Mouse (Mus musculus) C2C12 (cell line): ENCODE measurements around the gene Dad1. TPM values are rescaled to one million over a fixed set of nuclear protein-coding genes. Genes with fewer than 3 reads are reported as not detected.

Experiments
- H3K27me3 ChIP-seq: one replicate; pipeline ENCODE4 v1.6.1; 2011; ENCODE audit not compliant: control insufficient read depth, insufficient read depth, insufficient read length
- H3K36me3 ChIP-seq: one replicate; pipeline ENCODE4 v1.6.1; 2011; ENCODE audit not compliant: control insufficient read depth, insufficient read depth
- H3K4me3 ChIP-seq: one replicate; pipeline ENCODE4 v1.5.1; 2011; ENCODE audit warnings: mild to moderate bottlenecking, control low read depth; ENCODE audit not compliant: poor library complexity, insufficient read depth, severe bottlenecking
- H3K79me2 ChIP-seq: one replicate; pipeline ENCODE4 v1.6.1; 2011; ENCODE audit not compliant: control insufficient read depth, insufficient read depth
- H3K79me3 ChIP-seq: one replicate; pipeline ENCODE4 v1.6.1; 2011; ENCODE audit warnings: low read depth, control low read depth
- H3ac ChIP-seq: one replicate; pipeline ENCODE3; 2011; ENCODE audit warnings: low read depth; ENCODE audit not compliant: control insufficient read depth, insufficient read length
- CEBPB ChIP-seq: IDR thresholded peaks from one replicate; pipeline ENCODE4 v1.6.1; 2011; ENCODE audit warnings: low read depth, mild to moderate bottlenecking, control low read depth, moderate library complexity
- CTCF ChIP-seq: IDR thresholded peaks from one replicate; pipeline ENCODE4 v1.5.1; 2011; ENCODE audit not compliant: control insufficient read depth, insufficient read depth, insufficient read length
- FOSL1 ChIP-seq: IDR thresholded peaks from one replicate; pipeline ENCODE4 v1.8.0; 2011; ENCODE audit warnings: mild to moderate bottlenecking, low read length; ENCODE audit not compliant: poor library complexity, insufficient read depth, severe bottlenecking
- MAX ChIP-seq: IDR thresholded peaks from one replicate; pipeline ENCODE4 v1.6.1; 2011; ENCODE audit warnings: mild to moderate bottlenecking, control low read depth
- MYOD1 ChIP-seq: IDR thresholded peaks from one replicate; pipeline ENCODE4 v1.6.1; 2011; ENCODE audit warnings: low read depth; ENCODE audit not compliant: control insufficient read depth, insufficient read length
- MYOG ChIP-seq: IDR thresholded peaks from one replicate; pipeline ENCODE4 v1.6.1; 2011; ENCODE audit not compliant: control insufficient read depth, insufficient read length; ENCODE audit errors: extremely low read depth
- USF1 ChIP-seq: IDR thresholded peaks from one replicate; pipeline ENCODE4 v1.6.1; 2011; ENCODE audit warnings: low read depth, mild to moderate bottlenecking, control low read depth, moderate library complexity
- polyA plus RNA-seq: library from polyadenylated mRNA; unstranded; fragments of >200 nt; fragmentation: generic; extraction: Trizol; gene quantifications from one replicate; pipeline ENCODE4 v1.2.1, GENCODE M21; 2012; ENCODE audit warnings: missing spikeins

Dad1 gene
- polyA plus RNA-seq, 1 experiment = 262 TPM

DNA sequence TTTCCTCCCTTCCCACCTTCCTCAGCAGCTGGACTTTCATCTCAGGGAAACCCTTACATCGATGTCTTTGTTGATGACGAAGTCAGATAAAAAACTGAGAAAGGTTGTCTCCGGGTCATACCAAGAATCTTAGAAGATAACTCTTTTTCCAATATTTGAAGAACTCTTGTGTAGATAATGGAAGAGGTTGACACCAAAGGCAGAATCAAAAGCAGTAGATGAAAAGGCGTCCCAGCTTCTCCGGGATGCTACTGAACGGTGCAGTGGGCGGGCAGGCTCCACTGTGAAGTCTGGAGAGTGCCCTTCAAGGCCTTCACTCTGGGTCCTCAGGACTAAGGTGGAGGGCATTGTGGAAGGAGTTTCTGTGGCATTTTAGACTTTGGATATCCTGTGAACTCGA lies 54.2 kb downstream of the Dad1 start:
- H3ac ChIP-seq = no peak overlapping the region
- H3K27me3 ChIP-seq = no peaks in the 10 kb centered on the region
- no peaks in the 10 kb centered on the region for H3K36me3 ChIP-seq
- no peaks in the 10 kb centered on the region for H3K79me3 ChIP-seq
- H3K79me2 ChIP-seq = no peaks in the 10 kb centered on the region
- TF ChIP-seq CEBPB (no peak), MYOD1 (no peak), CTCF (no peak), FOSL1 (no peak), MYOG (no peak), MAX (no peak), USF1 (no peak)
- H3K4me3 ChIP-seq = no peak overlapping the region

DNA sequence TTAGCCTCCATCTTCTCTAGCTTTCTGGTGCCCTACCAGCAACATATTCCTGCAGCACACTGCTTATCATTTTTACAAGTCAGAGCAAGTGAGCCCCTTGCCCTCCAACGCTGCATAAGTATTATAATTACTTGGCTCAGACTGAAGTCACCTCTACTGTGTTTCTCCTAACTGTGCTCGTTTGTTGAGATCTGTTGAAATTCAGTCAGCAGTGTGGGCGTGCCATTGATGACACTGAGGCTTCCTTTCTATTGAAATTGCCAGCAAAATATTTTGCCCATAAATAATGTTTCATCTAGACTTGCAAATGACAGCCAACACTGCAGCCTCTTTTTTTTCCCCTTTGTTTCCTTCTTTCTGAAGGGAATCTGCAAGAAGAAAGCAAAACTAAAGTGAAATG lies 56.2 kb downstream of the Dad1 start:
- Histone ChIP-seq H3K79me3 (no peaks in the 10 kb centered on the region), H3K4me3 (no peak overlapping the region), H3ac (no peak overlapping the region), H3K79me2 (no peaks in the 10 kb centered on the region), H3K36me3 (no peaks in the 10 kb centered on the region), H3K27me3 (no peaks in the 10 kb centered on the region)
- TF ChIP-seq FOSL1 (no peak), CEBPB (no peak), MYOG (no peak), CTCF (no peak), MYOD1 (no peak), MAX (no peak), USF1 (no peak)

DNA sequence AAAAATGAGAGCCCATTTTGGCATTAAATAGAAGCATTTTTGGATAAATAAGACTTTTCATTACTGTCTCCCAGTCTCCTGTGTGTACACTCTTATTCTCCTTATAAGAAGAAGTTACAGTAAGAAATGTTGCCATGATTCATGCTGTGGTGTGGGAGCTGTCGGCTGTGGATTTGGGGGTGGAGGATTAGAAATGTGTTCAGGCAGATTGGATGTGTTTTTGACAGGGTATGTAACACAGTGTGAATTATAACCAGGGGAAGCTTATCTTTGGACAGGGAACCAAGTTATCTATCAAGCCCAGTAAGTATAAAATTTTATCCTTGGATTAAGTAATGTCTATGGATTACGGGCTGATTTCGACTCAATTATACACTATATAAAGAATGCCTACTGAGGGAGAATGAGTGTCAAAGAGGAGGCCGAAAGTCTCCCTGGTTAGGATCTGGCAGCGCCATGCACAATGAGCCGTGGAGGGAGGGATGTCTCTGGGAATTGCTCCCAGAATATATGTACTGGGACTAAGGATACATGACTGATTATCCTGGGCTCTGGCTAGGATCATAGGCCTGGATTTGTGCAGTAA lies 58.0 kb downstream of the Dad1 start:
- no peaks in the 10 kb centered on the region for H3K27me3 ChIP-seq
- H3K79me2 ChIP-seq = no peaks in the 10 kb centered on the region
- H3K4me3 ChIP-seq = no peak overlapping the region
- TF ChIP-seq USF1 (no peak), MAX (no peak), FOSL1 (no peak), MYOG (no peak), CTCF (no peak), CEBPB (no peak), MYOD1 (no peak)
- H3K79me3 ChIP-seq = no peaks in the 10 kb centered on the region
- no peak overlapping the region for H3ac ChIP-seq
- no peaks in the 10 kb centered on the region for H3K36me3 ChIP-seq

- Histone ChIP-seq H3K36me3 (no peaks in the 10 kb centered on the region), H3K79me3 (no peaks in the 10 kb centered on the region), H3K4me3 (no peak overlapping the region), H3K79me2 (no peaks in the 10 kb centered on the region), H3K27me3 (no peaks in the 10 kb centered on the region), H3ac (no peak overlapping the region)
- TF ChIP-seq CTCF (no peak), MYOG (no peak), MAX (no peak), CEBPB (no peak), FOSL1 (no peak), USF1 (no peak), MYOD1 (no peak)
Measured at GRCm38 (mm10) chr14:54193354-54194133, 60.4 kb downstream of the Dad1 start.

- Histone ChIP-seq H3K36me3 (no peaks in the 10 kb centered on the region), H3K4me3 (no peak overlapping the region), H3K27me3 (no peaks in the 10 kb centered on the region), H3ac (no peak overlapping the region), H3K79me3 (no peaks in the 10 kb centered on the region), H3K79me2 (no peaks in the 10 kb centered on the region)
- TF ChIP-seq CEBPB = no peak
- no peak for TF ChIP-seq MAX
- TF ChIP-seq USF1 = no peak
- no peak for TF ChIP-seq FOSL1
- TF ChIP-seq MYOG = no peak
- TF ChIP-seq MYOD1 = no peak
- no peak for TF ChIP-seq CTCF
Measured at GRCm38 (mm10) chr14:54192462-54192847, 61.4 kb downstream of the Dad1 start.
